Mouse (Mus musculus): ENCODE measurements around the gene Ugt1a2. TPM values are rescaled to one million over a fixed set of nuclear protein-coding genes. Genes with fewer than 3 reads are reported as not detected.

Gene Ugt1a2
- polyA plus RNA-seq, 1 experiment from 2014 or later, result 0.13 TPM

- Histone ChIP-seq H3K4me1 (no peaks in the 10 kb centered on the region), H3K9me3 (peaks cover 92% of the 10 kb centered on the region), H3K36me3 (no peaks in the 10 kb centered on the region), H3K4me3 (no peak overlapping the region), H3K27ac (no peak overlapping the region), H3K27me3 (ENCODE audit: insufficient read depth, poor library complexity, severe bottlenecking) (no peaks in the 10 kb centered on the region)
- 76% methylated on average over 6 of the region's 6 CpGs for WGBS
- DNase-seq (ENCODE audit: low spot score), result no peak
Measured at GRCm38 (mm10) chr1:88245881-88246280, 45.5 kb downstream of the Ugt1a2 start.

GRCm38 (mm10) chr1:88246386-88246785, 46.0 kb downstream of the Ugt1a2 start:
- WGBS, result 45% methylated on average over 6 of the region's 6 CpGs
- no peak for DNase-seq (ENCODE audit: low spot score)
- Histone ChIP-seq H3K27ac (no peak overlapping the region), H3K9me3 (peaks cover 92% of the 10 kb centered on the region), H3K36me3 (no peaks in the 10 kb centered on the region), H3K27me3 (ENCODE audit: insufficient read depth, poor library complexity, severe bottlenecking) (no peaks in the 10 kb centered on the region), H3K4me1 (no peaks in the 10 kb centered on the region), H3K4me3 (no peak overlapping the region)

GRCm38 (mm10) chr1:88247660-88248059, 47.3 kb downstream of the Ugt1a2 start:
- DNase-seq (ENCODE audit: low spot score), result no peak
- Histone ChIP-seq H3K9me3 (peaks cover 92% of the 10 kb centered on the region), H3K27ac (no peak overlapping the region), H3K4me3 (no peak overlapping the region), H3K4me1 (no peaks in the 10 kb centered on the region), H3K36me3 (no peaks in the 10 kb centered on the region), H3K27me3 (ENCODE audit: insufficient read depth, poor library complexity, severe bottlenecking) (no peaks in the 10 kb centered on the region)
- 46% methylated on average over 2 of the region's 2 CpGs for WGBS

DNA sequence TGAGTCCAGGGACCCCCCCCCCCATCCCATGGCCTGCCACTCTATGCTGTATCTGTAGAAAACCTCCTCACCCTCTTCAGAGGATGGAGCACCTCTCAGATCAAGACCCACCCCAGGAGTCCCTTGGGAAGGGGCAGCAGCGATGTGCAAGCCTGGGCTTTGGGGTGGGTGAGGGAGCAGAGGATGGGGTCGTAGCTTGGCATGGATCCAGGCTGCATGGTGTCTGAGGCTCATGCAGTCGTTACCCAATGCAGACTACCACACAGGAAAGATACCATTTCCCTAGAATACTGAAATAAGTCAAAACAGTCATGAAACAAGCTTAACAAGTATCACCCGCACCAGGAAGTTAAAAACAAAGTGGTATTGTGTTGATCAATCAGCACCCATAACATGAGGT, 48.3 kb downstream of the Ugt1a2 start:
- 71% methylated on average over 4 of the region's 4 CpGs for WGBS

GRCm38 (mm10) chr1:88249596-88249995, 49.2 kb downstream of the Ugt1a2 start:
- Histone ChIP-seq H3K36me3 (no peaks in the 10 kb centered on the region), H3K4me3 (no peak overlapping the region), H3K27ac (no peak overlapping the region), H3K9me3 (peaks cover 95% of the 10 kb centered on the region), H3K4me1 (no peaks in the 10 kb centered on the region), H3K27me3 (ENCODE audit: insufficient read depth, poor library complexity, severe bottlenecking) (no peaks in the 10 kb centered on the region)
- DNase-seq (ENCODE audit: low spot score), result no peak
- WGBS, result 71% methylated on average over 7 of the region's 7 CpGs

More for the DNA sequence above, 48.3 kb downstream of the Ugt1a2 start:
- Histone ChIP-seq H3K4me3 (no peak overlapping the region), H3K27me3 (ENCODE audit: insufficient read depth, poor library complexity, severe bottlenecking) (no peaks in the 10 kb centered on the region), H3K27ac (no peak overlapping the region), H3K4me1 (no peaks in the 10 kb centered on the region), H3K9me3 (peaks cover 94% of the 10 kb centered on the region), H3K36me3 (no peaks in the 10 kb centered on the region)
- DNase-seq (ENCODE audit: low spot score), result no peak

DNA sequence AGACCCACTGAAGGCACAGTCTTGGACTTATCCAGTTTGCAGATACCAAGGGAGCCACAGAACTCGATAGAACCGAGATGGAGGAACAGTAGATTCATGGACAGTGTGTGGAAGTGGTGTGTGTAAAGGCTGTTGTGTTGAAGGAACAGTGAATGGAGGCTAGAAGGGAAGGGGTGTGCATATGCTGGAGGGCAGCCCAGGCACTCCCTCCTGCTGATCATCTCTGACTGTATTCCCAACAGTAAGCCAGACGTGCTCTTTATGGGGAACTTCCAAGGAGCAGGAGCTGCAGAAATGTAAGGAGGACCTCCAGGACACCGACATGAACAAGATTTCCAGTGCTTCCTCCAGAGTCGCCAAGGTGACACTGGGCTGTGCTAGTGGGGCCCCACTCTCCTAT, 49.6 kb downstream of the Ugt1a2 start:
- Histone ChIP-seq H3K4me3 (no peak overlapping the region), H3K9me3 (peaks cover 95% of the 10 kb centered on the region), H3K4me1 (no peaks in the 10 kb centered on the region), H3K36me3 (no peaks in the 10 kb centered on the region), H3K27ac (no peak overlapping the region), H3K27me3 (ENCODE audit: insufficient read depth, poor library complexity, severe bottlenecking) (no peaks in the 10 kb centered on the region)
- no peak for DNase-seq (ENCODE audit: low spot score)
- 73% methylated on average over 5 of the region's 5 CpGs for WGBS

DNA sequence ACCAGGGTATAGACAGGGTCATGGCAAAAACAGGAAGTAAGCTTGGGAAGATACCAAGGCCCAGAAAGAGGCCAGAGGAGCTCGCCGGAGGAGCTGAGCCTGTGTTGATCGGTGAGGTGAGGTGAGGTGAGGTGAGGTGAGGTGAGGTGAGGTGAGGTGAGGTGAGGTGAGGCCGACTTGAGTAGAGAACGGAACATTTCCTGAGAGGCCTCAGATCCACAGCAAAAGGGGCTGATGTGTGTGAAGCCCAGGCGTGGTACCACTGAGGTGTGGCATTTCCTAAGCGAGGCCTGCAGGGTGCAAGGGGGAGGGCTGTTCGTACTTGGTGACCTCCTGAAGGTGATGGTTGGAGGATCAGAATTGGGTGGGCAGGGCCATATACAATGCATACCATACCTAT, 52.7 kb downstream of the Ugt1a2 start:
- Histone ChIP-seq H3K27me3 (ENCODE audit: insufficient read depth, poor library complexity, severe bottlenecking) (no peaks in the 10 kb centered on the region), H3K27ac (no peak overlapping the region), H3K36me3 (no peaks in the 10 kb centered on the region), H3K9me3 (peaks cover 97% of the 10 kb centered on the region), H3K4me3 (no peak overlapping the region), H3K4me1 (no peaks in the 10 kb centered on the region)
- no peak for DNase-seq (ENCODE audit: low spot score)
- 70% methylated on average over 8 of the region's 8 CpGs for WGBS

DNA sequence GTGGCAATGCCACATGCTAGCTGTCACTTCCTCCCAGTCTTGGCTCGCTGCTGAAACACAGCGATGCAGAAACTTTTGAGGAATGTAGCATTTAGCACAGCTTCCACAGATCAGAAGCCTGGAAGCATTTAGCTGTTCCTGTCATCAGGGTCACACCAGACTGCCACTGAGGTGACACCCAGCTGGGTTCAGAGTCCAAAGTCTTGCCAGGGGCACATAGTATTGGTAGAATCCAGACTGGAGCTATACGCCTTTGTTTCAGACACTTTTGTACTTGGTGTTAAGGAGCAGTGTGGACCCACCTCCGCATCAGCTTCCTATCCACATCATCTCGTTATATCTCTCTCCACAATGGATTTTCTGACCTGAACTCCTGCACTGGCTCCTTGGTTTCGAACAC, 53.1 kb downstream of the Ugt1a2 start:
- peaks cover 96% of the 10 kb centered on the region for H3K9me3 ChIP-seq
- H3K27me3 ChIP-seq (ENCODE audit: insufficient read depth, poor library complexity, severe bottlenecking), result no peaks in the 10 kb centered on the region
- H3K4me3 ChIP-seq, result no peak overlapping the region
- 68% methylated on average over 6 of the region's 6 CpGs for WGBS
- no peaks in the 10 kb centered on the region for H3K36me3 ChIP-seq
- H3K27ac ChIP-seq, result no peak overlapping the region
- no peak for DNase-seq (ENCODE audit: low spot score)
- H3K4me1 ChIP-seq, result no peaks in the 10 kb centered on the region

GRCm38 (mm10) chr1:88254793-88255465, 54.5 kb downstream of the Ugt1a2 start:
- Histone ChIP-seq H3K4me1 (peaks cover 9% of the 10 kb centered on the region), H3K27me3 (ENCODE audit: insufficient read depth, poor library complexity, severe bottlenecking) (no peaks in the 10 kb centered on the region), H3K36me3 (0 out of 2 replicates have a peak, but pooled peaks cover 6% of the 10 kb centered on the region), H3K4me3 (no peak overlapping the region), H3K27ac (no peak overlapping the region), H3K9me3 (peaks cover 92% of the 10 kb centered on the region)
- DNase-seq (ENCODE audit: low spot score), result no peak
- 81% methylated on average over 12 of the region's 12 CpGs for WGBS

- WGBS, result 57% methylated on average over 2 of the region's 2 CpGs
- Histone ChIP-seq H3K9me3 (peaks cover 91% of the 10 kb centered on the region), H3K27me3 (ENCODE audit: insufficient read depth, poor library complexity, severe bottlenecking) (no peaks in the 10 kb centered on the region)
Measured at GRCm38 (mm10) chr1:88255466-88255857, 55.1 kb downstream of the Ugt1a2 start.

DNA sequence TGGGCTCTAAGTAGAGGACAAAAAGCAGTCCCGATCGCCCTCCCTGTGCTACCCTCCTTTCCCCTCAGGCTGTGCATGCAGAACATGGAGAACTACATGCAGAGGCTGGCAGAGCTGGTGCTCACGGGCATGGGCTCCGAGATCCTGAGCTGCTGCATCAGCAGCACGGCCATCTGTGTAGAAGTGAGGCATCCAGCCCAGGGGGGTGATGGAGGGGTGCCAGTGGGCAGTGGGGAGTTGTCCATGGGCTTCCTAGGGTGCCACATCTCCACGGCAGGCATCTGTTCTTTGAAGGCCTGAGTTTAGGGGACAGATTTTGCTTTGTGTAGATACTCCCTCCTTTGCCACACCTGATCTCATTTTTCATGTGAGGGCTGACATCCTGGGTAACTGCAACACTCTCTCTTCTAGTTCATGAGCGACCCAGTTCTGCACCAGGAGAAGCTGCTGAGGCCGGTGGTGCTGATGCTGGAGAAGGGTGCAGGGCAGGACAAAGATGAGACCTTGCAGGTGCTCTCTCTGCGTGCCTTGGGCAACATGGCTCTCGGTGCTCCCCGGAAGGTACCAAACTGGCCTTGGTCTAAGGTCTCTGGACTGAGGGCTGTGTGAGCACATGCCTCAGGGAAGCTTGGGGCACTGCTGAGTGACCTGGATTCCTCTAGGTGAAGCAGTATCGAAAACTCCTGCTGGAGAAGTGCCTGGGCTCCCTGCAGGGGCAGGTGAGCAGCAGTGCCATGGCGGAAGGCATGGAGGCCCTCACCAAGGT, 55.8 kb downstream of the Ugt1a2 start:
- H3K9me3 ChIP-seq, result peaks cover 83% of the 10 kb centered on the region
- H3K27me3 ChIP-seq (ENCODE audit: insufficient read depth, poor library complexity, severe bottlenecking), result no peaks in the 10 kb centered on the region
- whole genome bisulfite sequencing, result 75% methylated on average over 13 of the region's 13 CpGs
- DNase-seq (ENCODE audit: low spot score), result no peak
- H3K4me1 ChIP-seq, result peaks cover 14% of the 10 kb centered on the region
- H3K4me3 ChIP-seq, result no peak overlapping the region
- H3K36me3 ChIP-seq, result peaks cover 16% of the 10 kb centered on the region
- no peak overlapping the region for H3K27ac ChIP-seq

More at GRCm38 (mm10) chr1:88255466-88255857, 55.1 kb downstream of the Ugt1a2 start:
- H3K36me3 ChIP-seq, result 0 out of 2 replicates have a peak, but pooled peaks cover 11% of the 10 kb centered on the region
- no peak overlapping the region for H3K27ac ChIP-seq
- DNase-seq (ENCODE audit: low spot score), result no peak
- no peak overlapping the region for H3K4me3 ChIP-seq
- H3K4me1 ChIP-seq, result peaks cover 14% of the 10 kb centered on the region

DNA sequence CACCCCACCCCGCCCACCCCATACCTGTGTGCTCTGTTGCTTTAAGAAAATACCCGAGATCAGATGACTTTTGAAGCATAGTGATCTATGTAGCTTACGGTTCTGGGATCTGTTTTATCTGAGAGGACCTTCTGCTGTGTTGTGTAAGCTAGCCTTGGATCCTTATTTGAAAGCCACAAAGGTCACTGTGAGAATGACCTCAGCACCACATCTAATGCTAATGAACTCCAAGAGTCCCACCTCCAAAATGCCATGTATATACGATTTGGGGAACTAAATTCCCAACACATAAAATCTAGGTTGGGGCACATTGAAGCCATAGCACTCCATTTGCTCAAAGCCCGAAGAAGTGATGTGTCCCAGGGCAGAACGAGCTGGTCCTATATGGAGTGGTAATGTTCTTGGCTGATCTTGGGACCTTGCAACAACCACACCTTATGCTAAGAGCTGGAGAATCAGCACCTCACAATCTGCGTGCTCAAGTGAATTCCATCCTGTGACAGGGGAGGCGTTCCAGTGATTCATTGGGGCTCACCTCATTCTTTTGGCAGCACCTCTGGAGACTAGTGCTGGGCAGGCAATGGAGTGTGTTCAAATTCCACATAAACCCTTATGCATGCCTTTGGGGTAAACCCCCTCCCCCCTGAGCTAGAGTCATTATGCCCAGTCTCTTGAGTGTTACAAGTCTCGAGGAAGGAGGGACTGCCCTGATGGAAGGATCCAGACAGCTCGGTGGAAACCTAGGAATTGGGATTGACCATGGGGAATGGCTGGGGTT, 56.7 kb downstream of the Ugt1a2 start:
- peaks cover 14% of the 10 kb centered on the region for H3K4me1 ChIP-seq
- peaks cover 25% of the 10 kb centered on the region for H3K36me3 ChIP-seq
- no peaks in the 10 kb centered on the region for H3K27me3 ChIP-seq (ENCODE audit: insufficient read depth, poor library complexity, severe bottlenecking)
- peaks cover 77% of the 10 kb centered on the region for H3K9me3 ChIP-seq
- DNase-seq (ENCODE audit: low spot score), result no peak
- no peak overlapping the region for H3K27ac ChIP-seq
- WGBS, result 75% methylated on average over 10 of the region's 10 CpGs
- no peak overlapping the region for H3K4me3 ChIP-seq

DNA sequence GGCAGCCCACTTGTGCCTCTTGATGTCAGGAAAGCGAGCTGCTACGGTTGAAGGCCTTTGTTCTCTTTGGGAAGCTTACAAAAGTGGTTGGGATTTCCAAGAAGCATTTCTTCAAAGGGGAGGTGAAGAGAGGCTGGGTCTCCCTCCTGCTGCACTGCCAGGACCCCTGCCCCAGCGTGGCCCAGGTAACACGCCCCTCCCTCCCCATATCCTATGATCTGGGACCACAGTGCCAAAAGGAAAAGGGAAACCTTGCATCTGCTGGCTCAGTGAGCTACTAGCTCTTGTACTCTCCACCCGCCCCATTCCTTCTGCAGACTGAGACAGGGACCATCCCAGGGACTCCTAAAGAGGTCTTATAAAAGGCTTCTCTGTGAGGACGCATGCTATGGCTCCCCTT, 57.3 kb downstream of the Ugt1a2 start:
- H3K27me3 ChIP-seq (ENCODE audit: insufficient read depth, poor library complexity, severe bottlenecking), result no peaks in the 10 kb centered on the region
- peaks cover 71% of the 10 kb centered on the region for H3K9me3 ChIP-seq
- peaks cover 14% of the 10 kb centered on the region for H3K4me1 ChIP-seq
- H3K36me3 ChIP-seq, result peaks cover 31% of the 10 kb centered on the region
- DNase-seq (ENCODE audit: low spot score), result no peak
- 77% methylated on average over 6 of the region's 6 CpGs for WGBS
- no peak overlapping the region for H3K4me3 ChIP-seq
- no peak overlapping the region for H3K27ac ChIP-seq
